Mouse (Mus musculus) midbrain, embryonic 14.5 days (tissue): ENCODE data around the gene Ube2e1. TPM values are rescaled to one million over a fixed set of nuclear protein-coding genes. Genes with fewer than 3 reads are reported as not detected.
"Not testable (repeated sequence)": the region's sequence is repeated elsewhere in the genome, so short reads cannot be mapped to it uniquely, and the experiment has no call there.

Experiments
- ATAC-seq: fragments of 200-750 bp; cut with Nextera tagmentation; 2 replicates; pipeline ENCODE4 v1.8.0; 2017; ENCODE audit warnings: moderate number of reproducible peaks, moderate library complexity; ENCODE audit not compliant: low FRiP score, low TSS enrichment
- DNase-seq: peaks from one replicate; pipeline ENCODE4 v3.0.0-alpha.2; 2015
- H3K27ac ChIP-seq: fragments of 300-500 bp; sonication (generic); replicated peaks from 2 replicates; pipeline ENCODE4 v1.5.1; 2014; ENCODE audit warnings: mild to moderate bottlenecking, low read depth, low read length, moderate library complexity
- H3K27me3 ChIP-seq: fragments of 300-500 bp; sonication (generic); 2 replicates; pipeline ENCODE4 v1.6.1; 2014; ENCODE audit warnings: low read length, control low read depth, mixed read lengths; ENCODE audit not compliant: control insufficient read depth, insufficient read depth
- H3K36me3 ChIP-seq: fragments of 300-500 bp; sonication (generic); 2 replicates; pipeline ENCODE4 v1.6.1; 2014; ENCODE audit warnings: low read length, control low read depth; ENCODE audit not compliant: control insufficient read depth, insufficient read depth
- H3K4me1 ChIP-seq: fragments of 300-500 bp; sonication (generic); 2 replicates; pipeline ENCODE4 v1.6.1; 2014; ENCODE audit warnings: mild to moderate bottlenecking, antibody characterized with exemption, low read length, control low read depth; ENCODE audit not compliant: control insufficient read depth, insufficient read depth
- H3K4me2 ChIP-seq: fragments of 300-500 bp; sonication (generic); 2 replicates; pipeline ENCODE4 v1.6.1; 2014; ENCODE audit warnings: mild to moderate bottlenecking, low read length, moderate library complexity
- H3K4me3 ChIP-seq: fragments of 300-500 bp; sonication (generic); replicated peaks from 2 replicates; pipeline ENCODE4 v1.5.1; 2014; ENCODE audit warnings: low read depth, low read length
- H3K9ac ChIP-seq: fragments of 300-500 bp; sonication (generic); replicated peaks from 2 replicates; pipeline ENCODE4 v1.6.1; 2014; ENCODE audit warnings: mild to moderate bottlenecking, low read length, moderate library complexity
- H3K9me3 ChIP-seq: fragments of 300-500 bp; sonication (generic); 2 replicates; pipeline ENCODE4 v1.6.1; 2016; ENCODE audit warnings: low read length, control low read depth, mixed read lengths; ENCODE audit not compliant: control insufficient read depth
- WGBS: fragments of 180-500 bp; shearing (Covaris S2); extraction: QIAGEN DNeasy Blood & Tissue Kit; methylation state at CpG from one replicate; pipeline ENCODE4 v1.1.7; 2014; 5-methylcytosine and 5-hydroxymethylcytosine counted together
- polyA plus RNA-seq: library from polyadenylated mRNA; unstranded; fragments of >200 nt; fragmentation: Nextera tagmentation; extraction: Ambion mirVana; gene quantifications from 2 replicates; pipeline ENCODE4 v1.2.1, GENCODE M21; 2014

Ube2e1 gene
- polyA plus RNA-seq, 1 experiment from 2014 or later, result 83.0 TPM

DNA sequence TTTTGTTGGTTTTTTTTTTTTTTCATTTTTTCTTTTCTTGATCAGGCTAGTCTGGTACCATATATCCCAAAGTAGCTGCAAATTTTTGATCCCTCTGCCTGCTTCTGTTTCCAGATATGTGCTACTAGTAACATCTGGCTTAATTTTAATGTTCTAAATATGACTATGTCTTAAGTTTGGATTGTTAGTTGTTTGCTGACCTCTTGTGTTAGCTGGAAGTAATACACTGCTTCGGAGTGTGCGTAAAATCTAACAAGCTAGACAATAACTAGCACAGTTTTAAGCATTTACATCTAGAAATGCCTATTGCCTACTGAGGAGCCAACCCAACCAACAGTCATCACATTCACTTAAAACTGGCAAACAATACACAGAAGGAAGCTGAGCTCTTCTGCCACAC, 47.1 kb downstream of the Ube2e1 start:
- 87% methylated on average over 2 of the region's 2 CpGs for WGBS
- Histone ChIP-seq H3K4me1 (no peaks in the 10 kb centered on the region), H3K27ac (no peak overlapping the region), H3K27me3 (no peaks in the 10 kb centered on the region), H3K4me2 (no peak overlapping the region), H3K9ac (no peak overlapping the region), H3K9me3 (no peaks in the 10 kb centered on the region), H3K36me3 (peaks cover 25% of the 10 kb centered on the region), H3K4me3 (no peak overlapping the region)
- peak; percentile 45 for DNase-seq
- no peak for ATAC-seq

DNA sequence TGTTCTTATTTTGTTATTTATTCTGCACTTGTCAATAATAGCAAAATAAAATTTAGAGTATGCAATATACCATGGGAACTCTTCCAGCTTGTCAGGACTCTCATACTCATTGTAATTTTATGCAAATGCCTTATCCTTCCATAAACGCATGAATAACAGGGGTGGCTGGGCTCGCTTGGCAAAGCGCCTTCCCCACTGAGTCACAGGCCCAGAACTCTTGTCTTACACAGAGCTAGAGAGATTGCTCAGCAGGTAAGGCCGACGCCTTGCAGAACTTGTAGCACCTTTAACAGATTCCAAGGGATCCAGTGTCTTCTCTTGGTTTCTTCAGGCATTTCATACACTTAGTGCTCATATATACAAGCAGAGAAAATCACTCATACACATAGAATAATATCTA, 51.3 kb downstream of the Ube2e1 start:
- H3K4me3 ChIP-seq, result no peak overlapping the region
- H3K9ac ChIP-seq, result no peak overlapping the region
- DNase-seq (no peak), ATAC-seq (no peak)
- no peaks in the 10 kb centered on the region for H3K27me3 ChIP-seq
- no peak overlapping the region for H3K4me2 ChIP-seq
- H3K36me3 ChIP-seq, result peaks cover 49% of the 10 kb centered on the region
- 83% methylated on average over 5 of the region's 5 CpGs for WGBS
- H3K9me3 ChIP-seq, result no peaks in the 10 kb centered on the region
- no peak overlapping the region for H3K27ac ChIP-seq
- no peaks in the 10 kb centered on the region for H3K4me1 ChIP-seq

DNA sequence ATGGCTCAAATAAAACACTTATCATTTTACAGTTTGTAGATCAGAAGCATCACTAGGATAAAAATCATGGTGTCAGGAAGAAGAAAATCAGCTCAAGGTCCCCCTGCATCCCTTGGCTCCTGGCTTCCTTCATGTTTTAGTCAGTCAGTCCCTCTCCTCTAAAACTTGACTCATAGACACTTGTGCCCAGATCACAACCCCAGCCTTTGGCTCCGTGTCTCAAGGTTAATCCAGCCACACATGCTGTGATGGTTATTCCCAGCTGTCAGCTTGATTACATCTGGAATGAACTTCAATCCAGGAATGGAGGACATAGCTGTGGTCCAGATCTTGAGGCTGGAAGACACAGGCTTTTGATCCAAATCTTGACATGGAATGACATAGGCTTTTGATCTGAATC, 57.1 kb downstream of the Ube2e1 start:
- H3K4me3 ChIP-seq, result no peak overlapping the region
- no peak for ATAC-seq
- WGBS, result 65% methylated on average over 1 of the region's 1 CpGs
- no peak overlapping the region for H3K4me2 ChIP-seq
- DNase-seq, result no peak
- H3K27me3 ChIP-seq, result no peaks in the 10 kb centered on the region
- no peak overlapping the region for H3K27ac ChIP-seq
- peaks cover 26% of the 10 kb centered on the region for H3K36me3 ChIP-seq
- H3K4me1 ChIP-seq, result peaks cover 7% of the 10 kb centered on the region; the same call in 1 of the 2 replicates
- H3K9ac ChIP-seq, result no peak overlapping the region
- no peaks in the 10 kb centered on the region for H3K9me3 ChIP-seq

DNA sequence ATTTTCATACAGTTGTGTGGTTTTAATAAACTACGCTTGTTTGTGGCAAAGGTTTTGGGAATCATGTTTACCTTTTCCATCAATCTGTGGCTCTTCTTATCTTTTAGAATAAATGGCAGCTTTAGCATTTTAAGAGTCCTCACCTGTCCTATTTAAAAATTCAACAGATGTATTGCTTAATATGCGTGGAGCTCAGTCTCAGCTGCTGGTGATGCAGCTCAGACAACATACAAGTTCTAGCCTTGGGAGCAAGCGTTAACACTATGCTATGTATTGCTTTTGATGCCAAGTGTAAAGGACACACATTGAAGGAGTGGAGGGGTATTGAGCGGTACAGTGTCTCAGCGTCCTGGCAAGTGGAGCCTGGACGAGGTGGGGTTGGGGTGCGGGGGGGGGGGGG, 60.0 kb downstream of the Ube2e1 start:
- H3K4me3 ChIP-seq, result peak overlapping the region; percentile 83
- H3K9ac ChIP-seq, result peak overlapping the region; percentile 95; the same call in 1 of the 2 replicates
- H3K36me3 ChIP-seq, result peaks cover 22% of the 10 kb centered on the region
- H3K4me1 ChIP-seq, result peaks cover 12% of the 10 kb centered on the region
- 7% methylated on average over 7 of the region's 7 CpGs for WGBS
- ATAC-seq, result no peak
- H3K27me3 ChIP-seq, result no peaks in the 10 kb centered on the region
- DNase-seq, result no peak
- peak overlapping the region; percentile 61 for H3K4me2 ChIP-seq
- peak overlapping the region; percentile 83; the same call in 1 of the 2 replicates for H3K27ac ChIP-seq
- no peaks in the 10 kb centered on the region for H3K9me3 ChIP-seq

DNA sequence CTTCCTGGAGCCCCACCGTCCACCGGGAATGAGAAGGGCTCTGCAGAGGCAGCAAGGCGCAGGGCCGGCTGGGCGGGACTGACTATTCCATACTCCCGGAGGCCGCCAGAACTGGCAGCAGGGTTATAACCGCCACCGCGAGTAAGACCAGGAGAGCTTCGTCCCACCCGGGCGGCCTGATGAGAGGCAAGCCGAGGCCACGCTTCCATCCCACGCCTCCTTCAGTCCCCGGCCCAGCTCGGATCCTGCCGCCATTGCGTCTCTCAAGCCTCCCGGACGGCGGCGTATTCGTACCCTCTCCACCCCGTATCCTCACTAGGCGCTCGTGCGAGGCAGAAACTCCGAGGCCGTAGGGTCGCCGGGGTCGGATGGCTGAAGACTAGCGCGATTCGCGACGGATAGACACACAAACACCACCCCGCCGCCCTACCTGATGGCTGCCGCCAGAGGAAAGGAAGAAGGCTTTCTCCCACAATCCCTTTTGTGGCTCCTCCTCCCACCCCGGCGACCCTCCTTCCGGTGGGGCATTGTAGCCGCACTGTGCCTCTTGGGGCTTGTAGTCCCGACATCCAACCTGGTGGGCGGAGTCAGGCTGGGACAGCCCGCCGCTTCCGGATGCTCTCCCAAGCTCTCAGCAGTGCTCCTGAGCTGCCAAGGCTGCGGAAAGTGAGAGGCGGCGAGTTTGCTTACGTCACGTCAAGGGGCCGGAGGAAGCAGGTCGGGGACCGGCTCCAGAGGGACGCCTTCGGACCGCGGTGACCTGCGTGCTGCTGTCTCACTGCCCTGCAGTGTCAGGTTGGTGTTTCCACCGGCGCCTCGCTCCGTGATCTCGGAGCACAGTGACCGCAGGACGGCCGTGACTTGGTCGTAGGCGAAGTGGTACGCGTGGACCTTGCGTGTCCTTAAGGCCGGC, 60.9 kb downstream of the Ube2e1 start, which contains the start of the genes Nkiras1 and Rpl15:
Gene Nkiras1, plus strand, starts transcription at position 608 of the 913 bp plus-strand sequence.
Gene Rpl15, minus strand, starts transcription at position 863 of the 913 bp plus-strand sequence.
- WGBS, result under 1% methylated on average over 77 of the region's 78 CpGs
- H3K4me3 ChIP-seq, result peak within 1 kb of the TSS; percentile 83
- H3K36me3 ChIP-seq, result peaks cover 26% of the 10 kb centered on the region
- H3K27ac ChIP-seq, result peak within 1 kb of the TSS; percentile 87
- H3K9ac ChIP-seq, result peak within 1 kb of the TSS; percentile 95
- DNase-seq (peak; percentile 99), ATAC-seq (peak; percentile 99)
- no peaks in the 10 kb centered on the region for H3K27me3 ChIP-seq
- peaks cover 12% of the 10 kb centered on the region for H3K4me1 ChIP-seq
- H3K4me2 ChIP-seq, result peak within 1 kb of the TSS; percentile 71
- no peaks in the 10 kb centered on the region for H3K9me3 ChIP-seq

DNA sequence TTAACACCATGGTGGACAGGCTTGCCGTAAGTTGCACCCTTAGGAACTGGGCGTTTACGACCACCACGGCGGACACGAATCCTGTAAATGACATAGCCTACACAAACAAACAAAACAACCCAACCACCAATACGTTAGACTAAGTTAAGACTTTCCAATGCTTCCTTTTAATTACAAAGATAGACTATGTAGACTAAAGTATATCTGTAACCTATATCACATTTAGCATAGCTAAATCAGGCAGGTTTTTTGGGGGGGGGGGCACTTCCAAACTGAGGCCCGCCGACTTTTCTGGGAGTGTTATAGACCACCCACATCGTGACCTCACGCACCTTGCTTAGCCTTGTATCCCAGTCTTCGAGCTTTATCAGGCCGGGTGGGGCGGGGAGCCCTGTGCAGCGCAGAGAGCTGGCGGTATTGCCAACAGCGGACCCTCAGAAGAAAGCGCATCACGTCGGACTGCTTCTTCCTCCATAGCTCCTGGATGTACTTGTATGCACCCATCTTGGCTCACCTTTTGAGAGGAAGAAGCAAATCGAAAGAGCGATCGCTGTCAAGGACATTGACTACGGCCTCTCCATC, 61.6 kb downstream of the Ube2e1 start:
- Histone ChIP-seq H3K4me3 (peak overlapping the region; percentile 83), H3K4me2 (peak overlapping the region; percentile 71), H3K9ac (peak overlapping the region; percentile 95), H3K27ac (peak overlapping the region; percentile 87), H3K36me3 (peaks cover 29% of the 10 kb centered on the region), H3K4me1 (peaks cover 12% of the 10 kb centered on the region)
- DNase-seq, result peak; percentile 41
- not testable (repeated sequence) for H3K9me3 ChIP-seq, H3K27me3 ChIP-seq
- under 1% methylated on average over 20 of the region's 24 CpGs for WGBS
- peak; percentile 0; the same call in 1 of the 2 replicates for ATAC-seq

DNA sequence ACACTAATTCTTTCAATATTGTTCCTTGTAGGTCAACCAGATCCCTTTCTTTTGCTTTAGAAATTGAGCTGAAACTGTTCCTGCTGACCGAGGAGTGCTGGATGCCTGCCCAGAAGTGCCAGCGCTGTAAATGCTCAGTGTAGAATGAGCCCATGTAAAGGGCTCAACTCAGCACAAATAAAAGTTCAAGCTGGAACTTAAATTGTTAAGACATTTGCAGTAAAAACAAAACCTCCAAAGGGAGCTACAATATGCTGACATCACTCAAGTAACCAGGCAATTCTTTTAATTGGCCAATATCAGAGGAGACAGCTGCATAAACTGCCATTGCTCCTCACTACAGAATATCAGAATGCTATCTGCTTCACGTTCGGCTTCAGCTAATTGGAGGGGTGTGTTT, 68.2 kb downstream of the Ube2e1 start:
- Histone ChIP-seq H3K9me3 (no peaks in the 10 kb centered on the region), H3K36me3 (peaks cover 31% of the 10 kb centered on the region), H3K4me2 (no peak overlapping the region), H3K27me3 (no peaks in the 10 kb centered on the region), H3K4me1 (no peaks in the 10 kb centered on the region), H3K9ac (no peak overlapping the region), H3K27ac (no peak overlapping the region), H3K4me3 (no peak overlapping the region)
- DNase-seq (peak; percentile 47), ATAC-seq (no peak)
- WGBS, result 66% methylated on average over 4 of the region's 4 CpGs

DNA sequence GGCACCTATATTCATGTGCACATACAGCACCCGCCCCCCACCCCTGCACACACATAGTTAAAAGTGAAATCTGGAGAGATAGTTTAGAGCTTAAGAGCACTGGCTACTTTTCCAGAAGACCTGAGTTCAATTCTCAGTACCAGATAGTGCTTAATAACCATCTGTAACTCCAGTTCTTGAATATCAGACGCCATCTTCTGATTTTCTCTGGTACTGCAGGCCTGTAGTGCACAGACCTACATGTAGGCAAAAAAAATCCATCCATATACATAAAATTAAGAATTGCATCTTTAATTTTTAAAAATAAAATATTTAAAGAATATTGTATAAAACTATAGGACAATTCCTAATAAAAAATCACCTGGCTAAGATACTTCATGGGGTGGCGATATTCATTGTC, 70.5 kb downstream of the Ube2e1 start:
- H3K36me3 ChIP-seq, result 0 out of 2 replicates have a peak, but pooled peaks cover 10% of the 10 kb centered on the region
- H3K27me3 ChIP-seq, result no peaks in the 10 kb centered on the region
- DNase-seq (no peak), ATAC-seq (no peak)
- H3K4me2 ChIP-seq, result no peak overlapping the region
- no peak overlapping the region for H3K9ac ChIP-seq
- H3K27ac ChIP-seq, result no peak overlapping the region
- H3K4me3 ChIP-seq, result no peak overlapping the region
- H3K4me1 ChIP-seq, result no peaks in the 10 kb centered on the region
- WGBS, result 89% methylated on average over 3 of the region's 3 CpGs
- H3K9me3 ChIP-seq, result no peaks in the 10 kb centered on the region
